Mouse (Mus musculus) telencephalon, adult 2 months (tissue): ENCODE measurements at regions not wholly inside any gene's neighbourhood (a gene's known extent, or its start where the extent isn't known, plus 50 kb on each side); places are given as distances from the start of the nearest gene placed in this dataset.

Experiments
- DNase-seq: peaks from one replicate; pipeline ENCODE4 v3.0.0-alpha.2; 2011; ENCODE audit warnings: low read depth, low spot score

GRCm38 (mm10) chr15:59169831-59170230, 280.7 kb downstream of the Gm49356 start:
- no peak for DNase-seq

GRCm38 (mm10) chr15:59171120-59171519, 282.0 kb downstream of the Gm49356 start:
- no peak for DNase-seq

GRCm38 (mm10) chr15:59173452-59174245, 284.6 kb downstream of the Gm49356 start:
- peak; percentile 64 for DNase-seq

GRCm38 (mm10) chr15:59174246-59174751, 285.2 kb downstream of the Gm49356 start:
- no peak for DNase-seq

- DNase-seq, result no peak
Measured at GRCm38 (mm10) chr15:59174893-59175531, 285.9 kb downstream of the Gm49356 start.

- DNase-seq, result no peak
Measured at GRCm38 (mm10) chr15:59180076-59180475, 291.0 kb downstream of the Gm49356 start.

GRCm38 (mm10) chr15:59184461-59184860, 295.4 kb downstream of the Gm49356 start:
- no peak for DNase-seq

GRCm38 (mm10) chr15:59187566-59187965, 298.5 kb downstream of the Gm49356 start:
- no peak for DNase-seq

GRCm38 (mm10) chr15:59188371-59188770, 299.3 kb downstream of the Gm49356 start:
- peak; percentile 58 for DNase-seq

GRCm38 (mm10) chr15:59190511-59190910, 301.4 kb downstream of the Gm49356 start:
- DNase-seq, result no peak

- DNase-seq, result no peak
Measured at GRCm38 (mm10) chr15:59194421-59194820, 305.3 kb downstream of the Gm49356 start.

GRCm38 (mm10) chr15:59196351-59196750, 307.3 kb downstream of the Gm49356 start:
- DNase-seq, result no peak

- peak; percentile 27 for DNase-seq
Measured at GRCm38 (mm10) chr15:59197455-59198391, 308.6 kb downstream of the Gm49356 start.

GRCm38 (mm10) chr15:59201386-59201785, 312.3 kb downstream of the Gm49356 start:
- DNase-seq, result no peak

- no peak for DNase-seq
Measured at GRCm38 (mm10) chr15:59201894-59202670, 313.0 kb downstream of the Gm49356 start.

- no peak for DNase-seq
Measured at GRCm38 (mm10) chr15:59203097-59203849, 314.2 kb downstream of the Gm49356 start.

- peak; percentile 17 for DNase-seq
Measured at GRCm38 (mm10) chr15:59203850-59204625, 314.9 kb downstream of the Gm49356 start.

GRCm38 (mm10) chr15:59205091-59205490, 316.0 kb downstream of the Gm49356 start:
- DNase-seq, result no peak

GRCm38 (mm10) chr15:59205544-59205943, 316.4 kb downstream of the Gm49356 start:
- DNase-seq, result no peak
